7 mouse cellular contexts compared by ENCODE assay signal in genomic region chr9:58457481-58457955, GRCm38 (mm10). TPM values are rescaled to one million over a fixed set of nuclear protein-coding genes. Genes with fewer than 3 reads are reported as not detected.
A peak's percentile ranks its signal among the peaks of the same experiment; 100 is the strongest.
DNase-seq lines count a peak whose midpoint lies in the region; ATAC-seq and TF ChIP-seq lines count a peak whose summit lies in the region.

No protein-coding gene starts in this region.

- H3K36me3 ChIP-seq in C2C12 (ENCODE audit: control insufficient read depth, insufficient read depth) (no peaks in the 10 kb centered on the region), ES-E14 (ENCODE audit: control insufficient read depth, insufficient read depth, low read length, poor library complexity, severe bottlenecking) (peaks cover 31% of the 10 kb centered on the region)
- H3K36me3 ChIP-seq in limb, embryonic 15.5 days = no peaks in the 10 kb centered on the region
- H3K36me3 ChIP-seq in heart, embryonic 10.5 days = no peaks in the 10 kb centered on the region

- H3K4me3 ChIP-seq in C2C12 (ENCODE audit: insufficient read depth, poor library complexity, severe bottlenecking) (no peak overlapping the region), ES-E14 (ENCODE audit: insufficient read depth in 1 of 2, low read depth in 1 of 2, low read length in 2 of 2, poor library complexity in 1 of 2, severe bottlenecking in 1 of 2) (peak overlapping the region; percentile 7 to 89; a peak in 2 of 4 replicates)
- no peak overlapping the region for H3K4me3 ChIP-seq in limb, embryonic 15.5 days
- no peak overlapping the region for H3K4me3 ChIP-seq in heart, embryonic 10.5 days

- H3K9ac ChIP-seq in ES-E14 (ENCODE audit: insufficient read depth, low read depth, low read length, poor library complexity, severe bottlenecking) = peak overlapping the region; percentile 51; the same call in 1 of the 2 replicates
- no peak overlapping the region for H3K9ac ChIP-seq in limb, embryonic 15.5 days

- no peaks in the 10 kb centered on the region for H3K9me3 ChIP-seq in ES-E14 (ENCODE audit: control insufficient read depth, insufficient read depth, low read depth, low read length)
- no peaks in the 10 kb centered on the region for H3K9me3 ChIP-seq in limb, embryonic 15.5 days
- no peaks in the 10 kb centered on the region for H3K9me3 ChIP-seq in heart, embryonic 10.5 days

- peaks cover 16% of the 10 kb centered on the region for H3K79me3 ChIP-seq in C2C12 (ENCODE audit: low read depth)

- H3ac ChIP-seq in C2C12 (ENCODE audit: control insufficient read depth, insufficient read length, low read depth) = no peak overlapping the region

- no peaks in the 10 kb centered on the region for H3K27me3 ChIP-seq in C2C12 (ENCODE audit: control insufficient read depth, insufficient read depth, insufficient read length)
- H3K27me3 ChIP-seq in limb, embryonic 15.5 days = no peaks in the 10 kb centered on the region
- peaks cover 16% of the 10 kb centered on the region; the same call in 1 of the 2 replicates for H3K27me3 ChIP-seq in heart, embryonic 10.5 days (ENCODE audit: insufficient read depth, poor library complexity, severe bottlenecking)

- 55% methylated on average over 7 of the region's 7 CpGs for WGBS in limb, embryonic 15.5 days
- 57% methylated on average over 7 of the region's 7 CpGs for WGBS in heart, embryonic 10.5 days

- peak; percentile 61 for ATAC-seq in limb, embryonic 15.5 days (ENCODE audit: insufficient number of reproducible peaks, low FRiP score, low TSS enrichment, low read depth)

- H3K27ac ChIP-seq in ES-E14 (ENCODE audit: insufficient read depth, low read depth, low read length, poor library complexity, severe bottlenecking) = no peak overlapping the region; the same call in 1 of the 2 replicates
- peak overlapping the region; percentile 64 for H3K27ac ChIP-seq in limb, embryonic 15.5 days
- H3K27ac ChIP-seq in heart, embryonic 10.5 days = no peak overlapping the region

- H3K79me2 ChIP-seq in C2C12 (ENCODE audit: control insufficient read depth, insufficient read depth) = peaks cover 59% of the 10 kb centered on the region

- no peak for TF ChIP-seq CTCF in C2C12 (IDR thresholded peaks at IDR 0.05; ENCODE audit: control insufficient read depth, insufficient read depth, insufficient read length)

- in situ Hi-C loops in ES-E14 (cut with MboI; ENCODE audit: low sequenced_read_pairs in 2 of 2, unreplicated experiment in 2 of 2) = no loop called here

- peaks cover 6 to 29% of the 10 kb centered on the region in 2 experiments for H3K4me1 ChIP-seq in ES-E14 (ENCODE audit: control insufficient read depth in 2 of 2, insufficient read depth in 2 of 2, low read length in 2 of 2, poor library complexity in 1 of 2)
- H3K4me1 ChIP-seq in limb, embryonic 15.5 days = peaks cover 42% of the 10 kb centered on the region
- H3K4me1 ChIP-seq in heart, embryonic 10.5 days = peaks cover 7% of the 10 kb centered on the region; the same call in 1 of the 2 replicates

- H3K4me2 ChIP-seq in limb, embryonic 15.5 days = no peak overlapping the region

- DNase-seq in ES-E14 (ENCODE audit: low read depth, low spot score) = no peak
- peak; percentile 47 to 50 for DNase-seq in frontal cortex, postnatal 14 days (ENCODE audit: low spot score in 2 of 2)
- no peak for DNase-seq in spleen, postnatal 4 days (ENCODE audit: low spot score in 2 of 2)
- no peak for DNase-seq in heart, adult 8-10 months (ENCODE audit: low spot score)
- no peak for DNase-seq in heart, embryonic 10.5 days (ENCODE audit: low spot score)

TF ChIP-seq in C2C12, 6 proteins besides CTCF, POLR2A, EP300 and RAD21:
- no peak for TF ChIP-seq FOSL1 (IDR thresholded peaks at IDR 0.05; ENCODE audit: insufficient read depth, low read length, poor library complexity, severe bottlenecking)
- TF ChIP-seq USF1 (IDR thresholded peaks at IDR 0.05; ENCODE audit: low read depth) = no peak
- peak; percentile 32 for TF ChIP-seq CEBPB (IDR thresholded peaks at IDR 0.05; ENCODE audit: low read depth)
- TF ChIP-seq MYOD1 (IDR thresholded peaks at IDR 0.05; ENCODE audit: control insufficient read depth, insufficient read length, low read depth) = peak; percentile 40
- no peak for TF ChIP-seq MYOG (IDR thresholded peaks at IDR 0.05; ENCODE audit: control insufficient read depth, extremely low read depth, insufficient read length)
- TF ChIP-seq MAX (IDR thresholded peaks at IDR 0.05) = no peak

TF ChIP-seq in ES-E14, 5 proteins besides CTCF, POLR2A, EP300 and RAD21:
- TF ChIP-seq ZNF384 (IDR thresholded peaks at IDR 0.05; ENCODE audit: low read depth, low read length) (no peak), MAFK (IDR thresholded peaks at IDR 0.05; ENCODE audit: insufficient read depth, low read depth, low read length) (0 out of 2 replicates have a peak, but pooled peaks have one; percentile 19), ZC3H11A (IDR thresholded peaks at IDR 0.05; ENCODE audit: borderline replicate concordance, low read depth, low read length) (no peak)

RNA-seq across cellular contexts. Expression of gene Insyn1, which starts 30.9 kb away (rescaled TPM):
- polyA plus RNA-seq in C2C12 (2012; fragmentation: generic; extraction: Trizol) = 23.3 TPM
- total RNA-seq in ES-E14 (2012; rRNA removed) = 4.8 and 5.4 TPM in 2 replicates
- 2.9 and 3.2 TPM in 2 replicates for polyA plus RNA-seq in limb, embryonic 15.5 days (2015; fragmentation: Nextera tagmentation; extraction: Ambion mirVana)
- total RNA-seq in heart, adult 8-10 months (2022) = 10 to 100 TPM; 22.5 to 33.7 (median 30.9) TPM
- 1.2 and 1.3 TPM in 2 replicates for polyA plus RNA-seq in heart, embryonic 10.5 days (2016; fragmentation: Nextera tagmentation; extraction: Ambion mirVana)

Comparison
In these comparisons a context has a peak if more than half of its experiments do, and no peak if none do; other contexts are left out.
1. H3K4me3 ChIP-seq: peak in ES-E14 (2 of 2); none in C2C12 (single experiment), limb, embryonic 15.5 days (single experiment) and heart, embryonic 10.5 days (single experiment).
2. DNase-seq: peak in frontal cortex, postnatal 14 days (2 of 2); none in ES-E14 (single experiment), spleen, postnatal 4 days (0 of 2), heart, adult 8-10 months (single experiment) and heart, embryonic 10.5 days (single experiment).